8 mouse cellular contexts compared by ENCODE assay signal in genomic region chr12:55499031-55499430, GRCm38 (mm10). TPM values are rescaled to one million over a fixed set of nuclear protein-coding genes. Genes with fewer than 3 reads are reported as not detected.
DNase-seq lines count a peak whose midpoint lies in the region; ATAC-seq and TF ChIP-seq lines count a peak whose summit lies in the region.

No protein-coding gene starts in this region.

- H3K27me3 ChIP-seq in intestine, postnatal 0 days (replicated peaks; ENCODE audit: control insufficient read depth, insufficient read depth, low read length): no peaks in the 10 kb centered on the region
- H3K27me3 ChIP-seq in limb, embryonic 10.5 days (ENCODE audit: low read depth, poor library complexity, severe bottlenecking): peaks cover 4% of the 10 kb centered on the region; the same call in 1 of the 2 replicates
- H3K27me3 ChIP-seq in midbrain, embryonic 12.5 days: peaks cover 5% of the 10 kb centered on the region; the same call in 1 of the 2 replicates

- no peaks in the 10 kb centered on the region for H3K36me3 ChIP-seq in intestine, postnatal 0 days (ENCODE audit: control insufficient read depth, insufficient read depth)
- no peaks in the 10 kb centered on the region for H3K36me3 ChIP-seq in limb, embryonic 10.5 days
- H3K36me3 ChIP-seq in midbrain, embryonic 12.5 days: no peaks in the 10 kb centered on the region

- no peaks in the 10 kb centered on the region for H3K9me3 ChIP-seq in intestine, postnatal 0 days (ENCODE audit: control insufficient read depth)
- no peaks in the 10 kb centered on the region for H3K9me3 ChIP-seq in limb, embryonic 10.5 days (replicated peaks)
- no peaks in the 10 kb centered on the region for H3K9me3 ChIP-seq in midbrain, embryonic 12.5 days

- intact Hi-C loops in gastrocnemius, postnatal 14 days (cut with DNase I; ENCODE audit: low total_unique reads): loop anchor here (5.0 kb wide), 1 partner anchor 132 kb away; no protein-coding TSS in a partner anchor

- H3K27ac ChIP-seq in intestine, postnatal 0 days (ENCODE audit: low read depth, low read length): no peak overlapping the region
- no peak overlapping the region for H3K27ac ChIP-seq in limb, embryonic 10.5 days
- H3K27ac ChIP-seq in midbrain, embryonic 12.5 days (replicated peaks): no peak overlapping the region

- peak; percentile 84 for DNase-seq in urinary bladder, postnatal 14 days (ENCODE audit: low spot score)
- DNase-seq in urinary bladder, adult 2 months (ENCODE audit: low spot score): no peak
- DNase-seq in embryo, embryonic 10 days (ENCODE audit: low spot score): peak; percentile 94
- DNase-seq in gastrocnemius, postnatal 14 days: peak; percentile 70
- peak; percentile 87 for DNase-seq in limb, embryonic 10.5 days (ENCODE audit: low spot score)
- DNase-seq in spleen, adult 12 weeks (ENCODE audit: low spot score): peak; percentile 69

- ATAC-seq in intestine, postnatal 0 days: peak; percentile 63
- peak; percentile 61 for ATAC-seq in midbrain, embryonic 12.5 days (ENCODE audit: low FRiP score, low read depth)

- H3K4me3 ChIP-seq in intestine, postnatal 0 days (ENCODE audit: low read depth, low read length): no peak overlapping the region
- H3K4me3 ChIP-seq in limb, embryonic 10.5 days: no peak overlapping the region
- no peak overlapping the region for H3K4me3 ChIP-seq in midbrain, embryonic 12.5 days

- peak; percentile 98 for TF ChIP-seq CTCF in intestine, postnatal 0 days (IDR thresholded peaks at IDR 0.05; ENCODE audit: low read depth)

- H3K4me1 ChIP-seq in intestine, postnatal 0 days (replicated peaks; ENCODE audit: control insufficient read depth, insufficient read depth, low read length): no peaks in the 10 kb centered on the region
- peaks cover 7% of the 10 kb centered on the region; the same call in 1 of the 2 replicates for H3K4me1 ChIP-seq in limb, embryonic 10.5 days
- H3K4me1 ChIP-seq in midbrain, embryonic 12.5 days: no peaks in the 10 kb centered on the region

- peak overlapping the region; percentile 43; the same call in 1 of the 2 replicates for H3K4me2 ChIP-seq in intestine, postnatal 0 days (replicated peaks; ENCODE audit: low read depth)
- peak overlapping the region; percentile 3; the same call in 1 of the 2 replicates for H3K4me2 ChIP-seq in midbrain, embryonic 12.5 days (replicated peaks)

- WGBS in intestine, postnatal 0 days: under 1% methylated on average over 10 of the region's 10 CpGs
- 1% methylated on average over 10 of the region's 10 CpGs for WGBS in limb, embryonic 10.5 days
- WGBS in midbrain, embryonic 12.5 days: 2% methylated on average over 10 of the region's 10 CpGs

- no peak overlapping the region for H3K9ac ChIP-seq in intestine, postnatal 0 days (ENCODE audit: low read depth, low read length)
- H3K9ac ChIP-seq in midbrain, embryonic 12.5 days (replicated peaks): no peak overlapping the region

RNA-seq across cellular contexts. Expression of gene Nfkbia, which starts 6.6 kb away (rescaled TPM):
- 69.7 and 83.8 TPM in 2 replicates for polyA plus RNA-seq in urinary bladder, adult 2 months (2012; rRNA removed)
- total RNA-seq in gastrocnemius, postnatal 14 days (2021): 10 to 100 TPM; 22.8 to 38.3 TPM
- 47.1 and 49.7 TPM in 2 replicates for polyA plus RNA-seq in intestine, postnatal 0 days (2015; fragmentation: Nextera tagmentation; extraction: Ambion mirVana)
- 38.0 and 56.9 TPM in 2 replicates for polyA plus RNA-seq in limb, embryonic 10.5 days (2016; fragmentation: Nextera tagmentation; extraction: Ambion mirVana)
- 35.7 and 40.4 TPM in 2 replicates for polyA plus RNA-seq in midbrain, embryonic 12.5 days (2016; fragmentation: Nextera tagmentation; extraction: Ambion mirVana)
